Mouse (Mus musculus) retina, postnatal 7 days (tissue): ENCODE results near the gene 4931414P19Rik.
A peak's percentile ranks its signal among the peaks of the same experiment; 100 is the strongest.

ENCODE experiments used
- DNase-seq: peaks from one replicate; pipeline ENCODE4 v3.0.0-alpha.2; 2012; ENCODE audit warnings: low read depth, low spot score

Gene 4931414P19Rik

GRCm38 (mm10) chr14:54583681-54584338 is 22.0 kb downstream of the 4931414P19Rik start:
- peak; percentile 69 for DNase-seq

- no peak for DNase-seq
Measured at GRCm38 (mm10) chr14:54582536-54582935, 23.3 kb downstream of the 4931414P19Rik start.

GRCm38 (mm10) chr14:54579638-54580037 is 26.2 kb downstream of the 4931414P19Rik start:
- DNase-seq: no peak

GRCm38 (mm10) chr14:54578063-54578462 is 27.7 kb downstream of the 4931414P19Rik start:
- no peak for DNase-seq

GRCm38 (mm10) chr14:54577089-54577982 is 28.5 kb downstream of the 4931414P19Rik start, which contains the start of gene Ajuba:
Ajuba (minus strand) TSS chr14:54577558.
- DNase-seq: no peak

DNA sequence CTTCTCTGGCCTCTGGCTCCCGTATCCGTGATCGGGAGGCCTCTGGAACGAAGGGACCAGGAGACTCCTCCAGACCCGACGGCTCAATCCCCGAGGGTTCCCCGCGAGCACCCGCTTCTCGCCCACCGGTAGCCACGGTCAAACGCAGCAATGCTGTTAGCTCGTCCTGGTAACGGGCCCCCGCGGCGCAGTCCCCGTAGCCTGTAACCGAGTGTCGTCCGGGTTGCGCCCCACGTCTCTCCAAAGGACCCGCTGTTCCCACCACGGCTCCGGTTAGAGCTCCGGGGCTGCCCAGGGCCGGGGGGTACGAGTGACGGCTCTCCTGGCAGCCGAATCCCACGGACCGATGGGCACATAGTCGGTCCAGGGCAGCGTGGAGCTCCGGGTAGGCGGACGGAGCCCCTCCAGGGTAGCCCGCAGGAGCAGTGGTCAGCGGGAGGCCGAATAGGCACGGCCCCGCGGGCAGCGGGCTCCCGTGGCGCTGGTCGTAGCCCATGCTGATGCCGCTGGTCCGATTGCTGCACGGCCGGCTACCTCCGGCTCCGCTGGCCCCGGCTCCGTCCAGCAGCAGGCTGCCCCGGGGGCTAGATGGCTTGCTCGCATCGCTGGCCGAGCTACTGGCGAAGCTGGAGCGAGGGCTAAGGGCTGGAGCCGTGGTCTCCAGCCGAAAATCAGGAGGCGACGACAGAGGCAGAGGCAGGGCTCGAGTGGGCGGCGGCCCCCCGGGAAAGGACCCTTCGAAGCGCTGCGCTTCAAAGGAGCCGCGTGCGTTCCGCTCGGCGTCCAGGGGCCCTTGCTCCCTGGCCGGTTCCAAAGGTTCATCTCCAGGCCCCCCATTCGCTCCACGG is 29.3 kb downstream of the 4931414P19Rik start:
- no peak for DNase-seq

- no peak for DNase-seq
Measured at GRCm38 (mm10) chr14:54575631-54576030, 30.2 kb downstream of the 4931414P19Rik start.

DNA sequence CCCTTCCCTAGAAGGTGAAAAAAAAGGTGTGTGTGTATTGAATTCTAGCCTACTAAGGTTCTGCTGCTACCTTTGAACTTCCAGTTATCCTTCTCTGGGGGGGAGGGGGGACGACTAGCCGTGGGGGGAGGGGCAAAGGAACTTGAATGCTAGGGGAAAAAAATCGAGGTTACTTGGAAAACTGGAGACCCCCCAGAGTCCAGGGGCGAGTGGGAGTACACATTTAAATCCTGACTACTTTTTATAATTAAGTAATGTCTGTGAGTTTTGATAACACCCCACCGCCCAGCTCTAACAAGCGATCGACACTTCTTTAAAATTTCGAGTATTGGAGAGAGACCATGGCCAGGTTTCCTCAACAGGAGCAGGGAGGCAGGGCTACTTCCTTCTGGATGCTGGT is 30.8 kb downstream of the 4931414P19Rik start:
- no peak for DNase-seq

DNA sequence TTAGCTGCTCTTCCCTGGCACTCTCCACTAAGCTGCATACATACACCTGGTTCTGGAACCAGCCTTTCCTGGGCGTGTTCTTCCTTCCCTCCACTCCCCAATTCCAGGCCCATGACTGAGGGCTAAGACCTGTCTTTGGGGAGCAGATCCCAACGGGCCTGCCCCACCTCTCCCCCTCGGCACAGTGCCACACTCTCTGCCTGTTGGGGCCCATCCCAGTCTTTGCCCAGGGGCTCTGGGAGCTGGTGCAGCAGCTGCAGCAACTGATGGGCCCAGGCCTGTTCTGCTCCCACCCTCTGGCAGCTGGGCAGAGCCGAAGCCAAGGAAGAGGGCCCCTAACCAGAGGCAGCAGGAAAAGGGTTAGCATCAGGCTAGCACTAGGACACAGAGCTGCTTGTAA is 31.5 kb downstream of the 4931414P19Rik start:
- DNase-seq: no peak

GRCm38 (mm10) chr14:54572790-54573736 is 32.7 kb downstream of the 4931414P19Rik start:
- no peak for DNase-seq

GRCm38 (mm10) chr14:54572122-54572521 is 33.7 kb downstream of the 4931414P19Rik start:
- DNase-seq: no peak

GRCm38 (mm10) chr14:54569451-54570392 is 36.1 kb downstream of the 4931414P19Rik start:
- no peak for DNase-seq

DNA sequence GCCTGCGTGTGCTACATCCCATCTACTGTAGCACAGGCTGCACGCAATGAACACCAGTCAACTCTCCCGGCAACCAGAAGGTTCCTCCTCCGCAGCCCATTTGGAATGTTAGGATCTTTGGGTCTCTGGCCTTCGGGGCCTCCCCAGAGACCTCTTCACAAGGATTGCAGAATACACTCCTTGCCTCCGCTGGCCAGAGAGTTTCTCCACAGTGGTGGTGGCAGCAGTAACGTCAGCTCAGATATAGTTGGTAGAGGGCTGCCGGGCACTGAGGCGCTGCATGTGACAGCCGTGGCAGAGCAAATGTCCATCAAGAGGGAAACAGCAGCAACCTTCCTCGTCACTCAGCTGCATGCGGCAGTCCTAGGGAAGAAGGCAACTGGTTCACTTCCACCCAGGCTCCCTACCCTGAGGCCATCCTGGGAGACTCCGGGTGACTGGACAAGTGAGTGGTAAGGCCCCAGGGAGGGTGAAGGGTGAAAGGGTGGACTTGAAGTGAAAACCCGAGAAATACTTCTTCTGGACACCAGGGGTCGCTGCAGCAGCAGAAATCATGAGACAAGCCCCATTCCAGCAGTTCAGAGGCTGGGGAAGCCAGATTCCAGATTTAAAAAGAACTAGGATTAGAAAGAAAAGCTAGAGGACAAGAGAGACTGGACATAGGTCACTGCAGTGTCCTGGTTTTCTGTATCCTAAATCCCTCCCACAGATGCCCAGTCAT is 36.9 kb downstream of the 4931414P19Rik start:
- peak; percentile 68 for DNase-seq

GRCm38 (mm10) chr14:54560527-54561242 is 45.1 kb downstream of the 4931414P19Rik start:
- DNase-seq: no peak

- DNase-seq: no peak
Measured at GRCm38 (mm10) chr14:54557330-54557729, 48.5 kb downstream of the 4931414P19Rik start.

- peak; percentile 67 for DNase-seq
Measured at GRCm38 (mm10) chr14:54553975-54554769, 51.6 kb downstream of the 4931414P19Rik start, which contains the start of gene Haus4. Haus4 (minus strand) TSS chr14:54554616.

GRCm38 (mm10) chr14:54553454-54553974 is 52.3 kb downstream of the 4931414P19Rik start:
- no peak for DNase-seq
